8 mouse cellular contexts compared by ENCODE assay signal in the genomic region with DNA sequence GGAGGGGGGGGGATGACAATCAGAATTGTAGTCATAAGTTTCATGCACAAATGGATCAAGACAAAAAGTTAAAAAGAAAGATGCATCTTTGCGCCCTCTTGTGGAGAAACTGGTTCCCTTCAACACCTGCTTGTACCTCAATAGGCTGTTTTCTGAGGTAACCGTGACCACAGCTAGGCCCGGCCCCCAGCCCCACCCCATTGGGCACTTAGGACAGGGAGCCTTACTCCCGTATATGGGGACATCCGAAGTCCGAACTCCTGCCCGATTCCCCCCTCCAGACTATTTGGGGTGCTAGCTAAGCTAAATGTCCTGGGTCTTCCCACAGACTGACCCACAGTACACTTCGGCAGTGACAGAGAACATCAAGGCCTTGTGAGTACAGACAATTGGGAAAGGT. TPM values are rescaled to one million over a fixed set of nuclear protein-coding genes. Genes with fewer than 3 reads are reported as not detected.
DNase-seq lines count a peak whose midpoint lies in the region; ATAC-seq and TF ChIP-seq lines count a peak whose summit lies in the region.

No protein-coding gene starts in this region.

- TF ChIP-seq EP300 in heart, postnatal 0 days (IDR thresholded peaks at IDR 0.05; ENCODE audit: low read depth), result no peak

- H3K4me1 ChIP-seq in heart, postnatal 0 days (ENCODE audit: control insufficient read depth, insufficient read depth), result peaks cover 22% of the 10 kb centered on the region
- peaks cover 37% of the 10 kb centered on the region for H3K4me1 ChIP-seq in limb, embryonic 11.5 days (ENCODE audit: control insufficient read depth, insufficient read depth, low read length)
- peaks cover 44% of the 10 kb centered on the region for H3K4me1 ChIP-seq in midbrain, embryonic 13.5 days (replicated peaks)

- no peak for ATAC-seq in cerebellum, adult (ENCODE audit: insufficient number of reproducible peaks, low FRiP score, low TSS enrichment)
- ATAC-seq in heart, postnatal 0 days (ENCODE audit: insufficient read depth, low read depth), result no peak; the same call in 1 of the 2 replicates
- ATAC-seq in limb, embryonic 11.5 days (ENCODE audit: insufficient number of reproducible peaks, low FRiP score, low TSS enrichment, low read depth), result 0 out of 2 replicates have a peak, but pooled peaks have one; percentile 37
- ATAC-seq in midbrain, embryonic 13.5 days, result peak; percentile 34; the same call in 1 of the 2 replicates

- H3K4me2 ChIP-seq in heart, postnatal 0 days (ENCODE audit: low read depth, low read length), result peak overlapping the region; percentile 36
- 0 out of 2 replicates have a peak overlapping the region, but pooled peaks have one; percentile 5 for H3K4me2 ChIP-seq in limb, embryonic 11.5 days (ENCODE audit: low read depth, severe bottlenecking)
- peak overlapping the region; percentile 42 for H3K4me2 ChIP-seq in midbrain, embryonic 13.5 days (replicated peaks)

- peak; percentile 64 for TF ChIP-seq CTCF in heart, postnatal 0 days (IDR thresholded peaks at IDR 0.05; ENCODE audit: low read depth)

- H3K36me3 ChIP-seq in heart, postnatal 0 days (replicated peaks; ENCODE audit: control insufficient read depth, insufficient read depth, low read length), result peaks cover 37% of the 10 kb centered on the region
- H3K36me3 ChIP-seq in limb, embryonic 11.5 days (ENCODE audit: control insufficient read depth, insufficient read depth, low read length), result peaks cover 15% of the 10 kb centered on the region; the same call in 1 of the 2 replicates
- peaks cover 42% of the 10 kb centered on the region for H3K36me3 ChIP-seq in midbrain, embryonic 13.5 days

- H3K4me3 ChIP-seq in heart, postnatal 0 days (ENCODE audit: low read depth, low read length), result no peak overlapping the region
- no peak overlapping the region for H3K4me3 ChIP-seq in limb, embryonic 11.5 days (ENCODE audit: low read depth, low read length)
- 0 out of 2 replicates have a peak overlapping the region, but pooled peaks have one; percentile 22 for H3K4me3 ChIP-seq in midbrain, embryonic 13.5 days (replicated peaks)

- no peak overlapping the region for H3K9ac ChIP-seq in heart, postnatal 0 days (replicated peaks; ENCODE audit: low read depth, low read length)
- H3K9ac ChIP-seq in limb, embryonic 11.5 days (ENCODE audit: low read length), result no peak overlapping the region
- 0 out of 2 replicates have a peak overlapping the region, but pooled peaks have one; percentile 32 for H3K9ac ChIP-seq in midbrain, embryonic 13.5 days (replicated peaks)

- H3K27ac ChIP-seq in heart, postnatal 0 days (ENCODE audit: low read depth), result no peak overlapping the region
- no peak overlapping the region for H3K27ac ChIP-seq in limb, embryonic 11.5 days (replicated peaks; ENCODE audit: low read depth, low read length)
- no peak overlapping the region for H3K27ac ChIP-seq in midbrain, embryonic 13.5 days

- no peaks in the 10 kb centered on the region for H3K9me3 ChIP-seq in heart, postnatal 0 days (replicated peaks; ENCODE audit: control insufficient read depth, low read length)
- H3K9me3 ChIP-seq in limb, embryonic 11.5 days (ENCODE audit: control insufficient read depth, low read length), result no peaks in the 10 kb centered on the region
- no peaks in the 10 kb centered on the region for H3K9me3 ChIP-seq in midbrain, embryonic 13.5 days

- WGBS in heart, postnatal 0 days, result 24% methylated on average over 8 of the region's 8 CpGs
- WGBS in limb, embryonic 11.5 days, result 19% methylated on average over 8 of the region's 8 CpGs
- 17% methylated on average over 8 of the region's 8 CpGs for WGBS in midbrain, embryonic 13.5 days

- H3K27me3 ChIP-seq in heart, postnatal 0 days (ENCODE audit: control insufficient read depth, insufficient read depth, low read length), result no peaks in the 10 kb centered on the region
- no peaks in the 10 kb centered on the region for H3K27me3 ChIP-seq in limb, embryonic 11.5 days (ENCODE audit: control insufficient read depth, insufficient read depth, low read length)
- peaks cover 27% of the 10 kb centered on the region for H3K27me3 ChIP-seq in midbrain, embryonic 13.5 days

- DNase-seq in cerebellum, adult 11 months, result peak; percentile 66
- DNase-seq in MN1 (ENCODE audit: low spot score), result peak; percentile 84
- peak; percentile 86 for DNase-seq in embryo, embryonic 10.5 days (ENCODE audit: low spot score)
- DNase-seq in heart, postnatal 0 days (ENCODE audit: low spot score), result no peak
- DNase-seq in limb, embryonic 11.5 days (ENCODE audit: low spot score), result peak; percentile 74
- peak; percentile 74 for DNase-seq in testis, postnatal 10 days (ENCODE audit: low spot score)

RNA-seq across cellular contexts. Expression of a gene that starts 7.0 kb away (rescaled TPM):
- 5.1 TPM in 1 of 2 replicates, not detected in the other for total RNA-seq in heart, postnatal 0 days (2014; rRNA removed; ENCODE audit: low replicate concordance)
- polyA plus RNA-seq in heart, postnatal 0 days (2015; fragmentation: Nextera tagmentation; extraction: Ambion mirVana), result 2.2 TPM in 2 replicates
- polyA plus RNA-seq in limb, embryonic 11.5 days (2014; fragmentation: Nextera tagmentation; extraction: Ambion mirVana), result 0.57 TPM in 1 of 2 replicates, not detected in the other
- 0.89 and 1.2 TPM in 2 replicates for polyA plus RNA-seq in midbrain, embryonic 13.5 days (2015; fragmentation: Nextera tagmentation; extraction: Ambion mirVana)

RNA-seq across cellular contexts. Expression of a gene that starts 20.7 kb away (rescaled TPM):
- total RNA-seq in heart, postnatal 0 days (2014; rRNA removed; ENCODE audit: low replicate concordance), result 69.2 and 90.6 TPM in 2 replicates
- 39.4 and 39.6 TPM in 2 replicates for polyA plus RNA-seq in heart, postnatal 0 days (2015; fragmentation: Nextera tagmentation; extraction: Ambion mirVana)
- 18.4 and 22.1 TPM in 2 replicates for polyA plus RNA-seq in limb, embryonic 11.5 days (2014; fragmentation: Nextera tagmentation; extraction: Ambion mirVana)
- polyA plus RNA-seq in midbrain, embryonic 13.5 days (2015; fragmentation: Nextera tagmentation; extraction: Ambion mirVana), result 18.0 and 30.1 TPM in 2 replicates

RNA-seq across cellular contexts. Expression of a gene that starts 20.8 kb away (rescaled TPM):
- total RNA-seq in heart, postnatal 0 days (2014; rRNA removed; ENCODE audit: low replicate concordance), result 236 and 249 TPM in 2 replicates
- 244 and 267 TPM in 2 replicates for polyA plus RNA-seq in heart, postnatal 0 days (2015; fragmentation: Nextera tagmentation; extraction: Ambion mirVana)
- polyA plus RNA-seq in limb, embryonic 11.5 days (2014; fragmentation: Nextera tagmentation; extraction: Ambion mirVana), result 133 and 136 TPM in 2 replicates
- 271 and 280 TPM in 2 replicates for polyA plus RNA-seq in midbrain, embryonic 13.5 days (2015; fragmentation: Nextera tagmentation; extraction: Ambion mirVana)

RNA-seq across cellular contexts. Expression of a gene that starts 57.2 kb away (rescaled TPM):
- total RNA-seq in heart, postnatal 0 days (2014; rRNA removed; ENCODE audit: low replicate concordance), result 6.3 and 18.6 TPM in 2 replicates
- 7.7 and 7.9 TPM in 2 replicates for polyA plus RNA-seq in heart, postnatal 0 days (2015; fragmentation: Nextera tagmentation; extraction: Ambion mirVana)
- polyA plus RNA-seq in limb, embryonic 11.5 days (2014; fragmentation: Nextera tagmentation; extraction: Ambion mirVana), result 29.8 and 30.9 TPM in 2 replicates
- polyA plus RNA-seq in midbrain, embryonic 13.5 days (2015; fragmentation: Nextera tagmentation; extraction: Ambion mirVana), result 34.1 and 35.1 TPM in 2 replicates

Comparison
In these comparisons a context has a peak if more than half of its experiments do, and no peak if none do; other contexts are left out.
1. ATAC-seq: peak in limb, embryonic 11.5 days (single experiment) and midbrain, embryonic 13.5 days (single experiment); none in cerebellum, adult (single experiment) and heart, postnatal 0 days (single experiment).
2. Peak in every context shown above with its lines, with median percentiles within 50 percentile points of each other: H3K4me2 ChIP-seq.